Mouse (Mus musculus) embryonic facial prominence, embryonic 15.5 days (tissue): Measurements from ENCODE around the gene Prpf40a. TPM values are rescaled to one million over a fixed set of nuclear protein-coding genes. Genes with fewer than 3 reads are reported as not detected.

ENCODE experiments used
- ATAC-seq: fragments of 200-750 bp; cut with Nextera tagmentation; 2 replicates; pipeline ENCODE4 v1.8.0; 2017; ENCODE audit warnings: low read depth, moderate TSS enrichment; ENCODE audit not compliant: insufficient number of reproducible peaks, low FRiP score, low TSS enrichment
- H3K27ac ChIP-seq: fragments of 300-500 bp; sonication (generic); replicated peaks from 2 replicates; pipeline ENCODE4 v1.5.1; 2015; ENCODE audit warnings: mild to moderate bottlenecking, inconsistent platforms
- H3K27me3 ChIP-seq: fragments of 300-500 bp; sonication (generic); 2 replicates; pipeline ENCODE4 v1.6.1; 2015; ENCODE audit warnings: inconsistent platforms
- H3K36me3 ChIP-seq: fragments of 300-500 bp; sonication (generic); 2 replicates; pipeline ENCODE4 v1.6.1; 2015; ENCODE audit warnings: mild to moderate bottlenecking, inconsistent platforms
- H3K4me1 ChIP-seq: fragments of 300-500 bp; sonication (generic); 2 replicates; pipeline ENCODE4 v1.6.1; 2015; ENCODE audit warnings: inconsistent platforms
- H3K4me2 ChIP-seq: fragments of 300-500 bp; sonication (generic); replicated peaks from 2 replicates; pipeline ENCODE4 v1.6.1; 2015; ENCODE audit warnings: mild to moderate bottlenecking, inconsistent platforms
- H3K4me3 ChIP-seq: fragments of 300-500 bp; sonication (generic); replicated peaks from 2 replicates; pipeline ENCODE4 v1.5.1; 2015; ENCODE audit warnings: mild to moderate bottlenecking, inconsistent platforms
- H3K9ac ChIP-seq: fragments of 300-500 bp; sonication (generic); 2 replicates; pipeline ENCODE4 v1.6.1; 2015; ENCODE audit warnings: inconsistent platforms
- H3K9me3 ChIP-seq: fragments of 300-500 bp; sonication (generic); replicated peaks from 2 replicates; pipeline ENCODE4 v1.6.1; 2016; ENCODE audit warnings: inconsistent platforms
- WGBS: fragments of 180-500 bp; shearing (Covaris S2); methylation state at CpG from one replicate; pipeline ENCODE4 v1.1.7; 2015; 5-methylcytosine and 5-hydroxymethylcytosine counted together
- polyA plus RNA-seq: library from polyadenylated mRNA; unstranded; fragments of >200 nt; fragmentation: Nextera tagmentation; extraction: Ambion mirVana; gene quantifications from 2 replicates; pipeline ENCODE4 v1.2.1, GENCODE M21; 2015

Gene Prpf40a
- polyA plus RNA-seq, 1 experiment from 2014 or later, result 126 TPM

DNA sequence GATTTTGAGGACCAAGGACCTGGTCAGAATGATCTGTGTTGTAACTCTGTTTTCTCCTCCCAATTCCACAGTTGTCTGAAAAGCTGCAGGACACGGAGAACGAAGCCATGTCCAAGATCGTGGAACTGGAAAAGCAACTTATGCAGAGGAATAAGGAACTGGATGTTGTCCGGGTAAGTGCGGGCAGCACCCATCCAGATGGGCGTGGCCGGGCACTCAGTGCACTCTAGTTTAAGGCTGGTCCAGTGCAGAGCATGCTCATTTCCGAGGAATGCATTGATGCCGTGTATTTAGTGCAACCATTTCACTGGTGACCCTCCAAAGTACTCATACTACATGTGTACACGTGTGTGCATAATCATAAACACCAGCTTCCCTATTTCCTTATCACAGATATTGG lies 85.7 kb downstream of the Prpf40a start:
- Histone ChIP-seq H3K9ac (no peak overlapping the region), H3K4me3 (no peak overlapping the region), H3K27ac (no peak overlapping the region), H3K9me3 (no peaks in the 10 kb centered on the region), H3K4me2 (no peak overlapping the region), H3K27me3 (no peaks in the 10 kb centered on the region), H3K36me3 (peaks cover 47% of the 10 kb centered on the region), H3K4me1 (no peaks in the 10 kb centered on the region)
- ATAC-seq, result no peak
- 87% methylated on average over 10 of the region's 10 CpGs for WGBS

DNA sequence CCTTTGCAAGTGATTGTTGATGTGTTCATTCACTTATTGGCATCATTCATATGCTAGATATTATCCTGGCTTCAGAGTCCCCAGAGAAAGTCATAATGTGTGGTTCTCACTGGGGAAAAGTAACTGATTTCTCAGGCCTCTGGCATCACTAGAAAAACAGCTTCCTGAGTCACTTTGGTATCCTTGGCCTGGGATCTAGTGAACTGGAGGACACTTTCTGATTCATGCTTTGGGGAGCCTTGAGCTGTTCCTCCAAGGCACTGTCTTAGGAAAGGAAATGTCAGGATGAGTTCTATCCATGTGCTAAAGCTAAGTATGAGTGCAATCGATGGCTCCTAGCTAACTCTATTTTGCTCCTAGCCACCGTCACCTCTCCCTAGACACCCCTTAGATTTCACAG lies 88.2 kb downstream of the Prpf40a start:
- Histone ChIP-seq H3K4me2 (no peak overlapping the region), H3K9me3 (no peaks in the 10 kb centered on the region), H3K36me3 (peaks cover 32% of the 10 kb centered on the region), H3K27me3 (no peaks in the 10 kb centered on the region), H3K9ac (no peak overlapping the region), H3K4me3 (no peak overlapping the region), H3K4me1 (no peaks in the 10 kb centered on the region), H3K27ac (no peak overlapping the region)
- no peak for ATAC-seq
- WGBS, result 95% methylated on average over 2 of the region's 2 CpGs

DNA sequence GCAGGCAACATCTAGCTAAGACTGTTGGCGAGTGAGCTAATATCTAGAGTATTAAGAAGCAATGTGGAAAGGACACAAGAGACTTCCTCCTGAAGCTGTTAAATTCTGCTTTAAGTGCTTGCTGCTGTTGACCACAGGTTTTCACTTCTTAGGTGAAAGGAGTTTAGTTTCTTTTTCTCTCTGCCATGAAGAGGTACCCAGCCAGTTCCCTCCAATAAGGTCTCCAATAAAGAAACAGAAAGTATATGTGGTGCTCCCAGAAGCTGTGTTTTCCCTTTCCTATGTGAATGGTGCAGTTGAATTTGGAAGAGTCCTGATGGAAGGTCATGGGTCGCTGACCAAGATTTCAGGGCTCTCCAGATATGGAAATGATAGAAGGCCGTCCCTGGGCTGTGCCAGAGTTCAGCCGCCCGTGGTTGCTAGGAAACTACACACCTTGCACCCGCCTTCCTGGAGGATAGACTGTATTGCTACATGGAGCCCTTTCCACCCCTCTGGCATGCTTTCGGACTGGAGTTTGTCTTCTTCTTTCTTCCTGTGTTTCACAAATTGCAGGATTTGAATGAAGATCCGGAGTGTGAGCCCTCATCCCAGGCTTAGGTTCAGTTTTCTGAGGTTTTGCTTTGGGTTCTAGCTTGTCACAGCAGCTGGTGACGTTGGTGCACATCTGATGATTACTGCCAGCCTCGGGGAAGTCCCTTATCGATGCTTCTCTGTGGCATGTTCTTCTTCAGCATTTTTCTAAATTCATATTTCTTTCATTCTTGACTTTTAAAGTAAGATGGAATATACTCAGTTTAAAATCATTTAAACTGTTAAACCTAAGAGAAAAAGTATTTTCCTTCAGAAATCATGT lies 89.0 kb downstream of the Prpf40a start:
- Histone ChIP-seq H3K4me1 (no peaks in the 10 kb centered on the region), H3K27ac (no peak overlapping the region), H3K36me3 (peaks cover 24% of the 10 kb centered on the region; the same call in 1 of the 2 replicates), H3K4me3 (no peak overlapping the region), H3K4me2 (no peak overlapping the region), H3K27me3 (no peaks in the 10 kb centered on the region), H3K9me3 (no peaks in the 10 kb centered on the region), H3K9ac (no peak overlapping the region)
- ATAC-seq, result no peak
- WGBS, result 88% methylated on average over 11 of the region's 11 CpGs

DNA sequence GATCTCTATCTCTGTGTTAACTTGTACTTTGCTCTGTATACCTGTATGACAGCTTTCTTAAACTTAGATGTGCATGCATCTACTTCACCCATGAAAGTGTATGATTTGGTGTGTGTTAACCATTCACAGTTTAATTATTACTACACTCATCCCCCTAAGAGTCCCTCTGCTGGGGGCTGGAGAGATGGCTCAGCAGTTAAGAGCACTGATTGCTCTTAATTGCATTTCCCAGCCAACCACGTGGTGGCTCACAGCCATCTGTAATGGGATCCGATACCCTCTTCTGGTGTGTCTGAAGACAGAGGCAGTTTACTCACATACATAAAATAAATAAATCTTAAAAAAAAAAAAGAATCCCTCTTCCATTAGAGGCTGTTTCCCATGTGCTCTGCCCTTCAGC lies 91.0 kb downstream of the Prpf40a start:
- no peak overlapping the region for H3K27ac ChIP-seq
- no peak for ATAC-seq
- H3K27me3 ChIP-seq, result no peaks in the 10 kb centered on the region
- H3K4me1 ChIP-seq, result no peaks in the 10 kb centered on the region
- H3K36me3 ChIP-seq, result peaks cover 13% of the 10 kb centered on the region; the same call in 1 of the 2 replicates
- no peak overlapping the region for H3K4me2 ChIP-seq
- H3K4me3 ChIP-seq, result no peak overlapping the region
- no peak overlapping the region for H3K9ac ChIP-seq
- 42% methylated on average over 2 of the region's 2 CpGs for WGBS
- no peaks in the 10 kb centered on the region for H3K9me3 ChIP-seq

DNA sequence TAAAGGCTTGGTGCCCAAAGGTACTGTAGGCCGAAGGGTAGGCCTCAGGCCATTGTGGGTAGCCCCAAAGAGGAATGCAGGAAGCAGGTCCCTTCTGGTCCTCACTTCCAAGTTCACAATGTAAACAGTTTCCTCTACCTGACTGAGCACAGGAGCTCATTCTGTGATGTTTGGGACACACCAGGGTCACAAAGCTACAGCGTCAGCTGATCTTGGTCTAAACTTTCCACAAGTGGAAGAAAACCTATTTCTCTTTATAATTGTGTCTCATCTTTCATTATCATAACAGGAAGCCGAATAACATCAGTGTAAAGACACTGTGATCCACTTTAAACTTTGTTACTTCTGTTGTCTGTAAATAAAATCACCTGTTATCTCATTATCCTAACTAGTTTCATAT lies 95.6 kb downstream of the Prpf40a start:
- no peak overlapping the region for H3K27ac ChIP-seq
- 92% methylated on average over 3 of the region's 3 CpGs for WGBS

DNA sequence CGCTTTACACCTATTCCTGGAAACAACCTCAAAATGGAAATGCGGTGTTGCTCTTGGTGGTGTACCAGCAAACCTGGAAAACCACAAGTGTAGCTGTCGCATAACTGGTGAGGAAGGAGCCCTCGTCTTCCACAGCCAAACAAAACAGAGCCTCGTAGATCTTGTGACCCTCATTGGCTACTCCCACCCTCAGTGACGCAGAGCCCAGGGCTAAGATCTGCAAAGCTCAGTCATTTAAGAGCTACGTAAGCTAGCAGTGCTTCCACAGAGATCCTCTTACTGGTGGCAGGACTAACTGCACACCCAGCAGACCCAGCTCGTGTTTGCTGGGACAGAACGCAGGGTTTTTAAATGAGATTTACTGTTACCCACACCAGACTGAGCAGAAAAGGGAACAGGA lies 96.1 kb downstream of the Prpf40a start:
- Histone ChIP-seq H3K27me3 (no peaks in the 10 kb centered on the region), H3K4me3 (no peak overlapping the region), H3K27ac (no peak overlapping the region), H3K36me3 (no peaks in the 10 kb centered on the region; the same call in 1 of the 2 replicates), H3K9me3 (no peaks in the 10 kb centered on the region), H3K4me2 (no peak overlapping the region), H3K9ac (no peak overlapping the region), H3K4me1 (no peaks in the 10 kb centered on the region)
- peak; percentile 72 for ATAC-seq
- WGBS, result 82% methylated on average over 9 of the region's 9 CpGs

More for the DNA sequence above, 95.6 kb downstream of the Prpf40a start:
- Histone ChIP-seq H3K4me2 (no peak overlapping the region), H3K9ac (no peak overlapping the region), H3K9me3 (no peaks in the 10 kb centered on the region), H3K36me3 (no peaks in the 10 kb centered on the region; the same call in 1 of the 2 replicates), H3K4me1 (no peaks in the 10 kb centered on the region), H3K4me3 (no peak overlapping the region), H3K27me3 (no peaks in the 10 kb centered on the region)
- ATAC-seq, result no peak

DNA sequence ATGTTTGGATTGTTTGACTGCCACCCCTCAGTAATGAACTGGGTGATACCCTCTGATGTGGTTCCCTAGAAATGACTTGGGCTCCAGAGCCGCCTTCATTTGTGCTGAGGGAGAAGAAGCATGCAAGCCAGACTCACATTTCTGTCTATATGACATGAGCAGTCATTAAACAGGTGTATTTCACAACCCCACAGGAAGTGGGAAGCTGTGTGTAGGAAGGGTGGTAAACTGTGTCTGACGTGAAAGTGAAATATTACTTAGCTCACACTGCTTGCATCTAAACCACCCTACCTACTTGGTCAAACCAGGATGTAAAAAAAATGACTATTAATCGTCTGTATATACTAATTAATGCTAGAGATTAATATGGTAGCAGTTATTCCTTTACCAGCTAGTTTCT lies 102.3 kb downstream of the Prpf40a start:
- ATAC-seq, result no peak
- Histone ChIP-seq H3K4me2 (no peak overlapping the region), H3K27me3 (no peaks in the 10 kb centered on the region), H3K9me3 (no peaks in the 10 kb centered on the region), H3K27ac (no peak overlapping the region), H3K4me3 (no peak overlapping the region), H3K9ac (no peak overlapping the region), H3K4me1 (no peaks in the 10 kb centered on the region), H3K36me3 (no peaks in the 10 kb centered on the region; the same call in 1 of the 2 replicates)
- 82% methylated on average over 3 of the region's 3 CpGs for WGBS

DNA sequence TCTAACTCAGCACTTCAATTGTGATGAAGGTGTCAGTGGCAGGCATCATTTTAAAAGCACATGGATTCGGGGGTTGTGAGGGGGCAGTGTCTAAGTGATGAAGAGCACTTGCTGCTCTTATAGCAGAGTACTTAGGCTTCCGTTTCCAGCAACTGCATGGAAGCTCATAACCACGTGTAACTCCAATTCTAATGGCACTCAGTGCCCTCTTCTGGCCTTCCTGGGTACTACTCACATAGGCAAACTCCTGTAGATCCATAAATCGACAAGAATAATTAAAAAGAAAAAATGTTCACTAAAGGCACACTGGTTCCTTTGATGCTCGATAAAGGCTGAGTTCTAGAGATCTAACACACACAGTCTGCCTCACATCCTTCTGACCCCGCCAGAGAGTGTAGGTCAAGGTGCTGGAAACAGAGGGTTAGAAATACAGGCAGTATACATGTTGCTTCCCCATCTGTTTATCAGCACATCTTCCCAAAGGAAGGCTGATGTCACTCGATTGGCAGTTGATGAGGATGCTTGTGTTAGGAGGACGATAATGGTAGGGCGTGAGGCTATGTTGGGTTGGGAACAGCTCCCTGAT lies 105.4 kb downstream of the Prpf40a start:
- Histone ChIP-seq H3K9me3 (no peaks in the 10 kb centered on the region), H3K4me3 (no peak overlapping the region), H3K4me2 (no peak overlapping the region), H3K9ac (no peak overlapping the region), H3K4me1 (0 out of 2 replicates have a peak, but pooled peaks cover 5% of the 10 kb centered on the region), H3K27ac (no peak overlapping the region), H3K36me3 (no peaks in the 10 kb centered on the region), H3K27me3 (no peaks in the 10 kb centered on the region)
- ATAC-seq, result no peak
- 56% methylated on average over 9 of the region's 9 CpGs for WGBS

Other genes starting within 250 kb of the Prpf40a start
- gene Arl6ip6, start 442 bp upstream of the Prpf40a start, polyA plus RNA-seq, result 45.4 and 45.6 TPM in 2 replicates